Mouse (Mus musculus): ENCODE measurements at regions not wholly inside any gene's neighbourhood (a gene's known extent, or its start where the extent isn't known, plus 50 kb on each side); places are given as distances from the start of the nearest gene placed in this dataset.

GRCm38 (mm10) chr10:17273855-17274254, 449.2 kb upstream of the Cited2 start:
- no peak for DNase-seq

- no peak for DNase-seq
Observed at GRCm38 (mm10) chr10:17275214-17275613, 447.8 kb upstream of the Cited2 start.

GRCm38 (mm10) chr10:17277911-17278310, 445.1 kb upstream of the Cited2 start:
- DNase-seq, result no peak

GRCm38 (mm10) chr10:17284858-17285257, 438.2 kb upstream of the Cited2 start:
- no peak for DNase-seq

- DNase-seq, result no peak
Observed at GRCm38 (mm10) chr10:17287141-17287540, 435.9 kb upstream of the Cited2 start.

GRCm38 (mm10) chr10:17288231-17288630, 434.8 kb upstream of the Cited2 start:
- no peak for DNase-seq

DNA sequence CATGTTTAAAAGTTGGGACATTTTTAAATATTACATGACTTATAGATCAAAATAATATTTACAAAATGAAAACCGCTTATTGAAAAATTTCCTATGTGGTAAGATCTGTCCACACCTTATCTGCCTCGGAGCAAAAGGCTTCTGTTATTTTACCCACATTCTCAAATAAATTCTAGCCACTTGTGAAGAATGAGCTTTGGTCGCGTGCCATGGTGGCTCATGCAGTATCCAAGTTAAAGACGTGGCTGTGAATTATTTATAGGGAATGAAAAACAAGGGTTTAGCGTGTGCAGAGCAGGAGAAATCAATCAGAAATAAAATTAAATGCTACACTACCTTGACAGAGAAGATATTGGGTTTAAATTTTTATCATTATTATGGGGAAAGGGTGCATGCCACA, 430.7 kb upstream of the Cited2 start:
- no peak for DNase-seq

- DNase-seq, result no peak
Observed at GRCm38 (mm10) chr10:17294440-17294839, 428.6 kb upstream of the Cited2 start.

- no peak for DNase-seq
Observed at GRCm38 (mm10) chr10:17295157-17295556, 427.9 kb upstream of the Cited2 start.

- no peak for DNase-seq
Observed at GRCm38 (mm10) chr10:17299600-17299999, 423.4 kb upstream of the Cited2 start.

DNA sequence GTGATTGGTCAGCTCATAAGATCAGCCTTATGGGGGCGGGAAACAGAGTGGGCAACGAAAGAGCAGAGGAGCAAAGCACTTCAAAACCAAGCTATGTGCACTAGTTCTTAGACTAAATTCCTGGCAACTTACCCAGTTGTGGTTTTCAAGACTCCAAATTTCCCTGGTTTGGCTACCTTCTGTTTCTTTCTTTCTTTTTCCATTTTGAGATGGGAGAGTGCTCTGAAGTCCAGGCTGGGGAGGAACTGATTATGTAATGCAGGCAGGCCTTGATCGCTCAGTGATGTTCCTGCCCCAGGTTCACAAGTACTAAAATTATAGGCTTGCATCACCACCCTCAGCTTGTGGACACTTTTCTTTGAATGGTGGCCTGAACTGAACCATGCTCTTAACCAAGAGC, 396.3 kb upstream of the Cited2 start:
- no peak for DNase-seq

DNA sequence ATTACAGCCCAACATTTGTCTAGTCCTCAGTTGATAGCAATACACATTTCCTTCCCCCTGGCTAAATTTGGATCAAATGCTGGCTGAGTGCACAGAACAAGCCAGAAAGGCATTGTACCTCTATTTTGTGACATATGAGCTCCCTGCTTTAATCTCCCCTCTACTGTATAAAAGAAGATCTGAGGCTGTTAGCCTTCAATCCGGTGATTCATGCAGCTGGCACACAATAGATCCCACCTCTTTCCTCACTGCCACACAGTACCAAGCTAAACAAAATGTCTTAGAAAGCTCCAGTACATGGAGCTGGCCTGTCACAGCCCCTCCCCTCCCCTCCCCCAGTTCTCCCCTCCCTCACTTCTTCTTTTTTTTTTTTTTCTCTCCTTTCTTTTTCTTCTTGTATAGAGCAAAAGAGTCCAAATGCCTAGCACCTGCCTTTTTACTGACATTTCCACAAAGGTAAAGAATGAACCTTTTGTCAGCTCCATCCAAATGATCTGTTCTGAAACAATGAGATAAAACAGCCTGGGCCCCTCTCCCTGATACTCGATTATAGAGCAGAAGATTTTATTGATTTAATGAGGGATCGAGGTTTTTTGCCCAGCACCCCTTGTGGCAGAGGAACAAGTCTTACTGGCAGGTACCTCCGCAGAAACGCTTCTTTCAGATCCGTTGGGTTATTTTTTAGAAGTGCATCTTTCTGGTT, 392.0 kb upstream of the Cited2 start:
- no peak for DNase-seq

DNA sequence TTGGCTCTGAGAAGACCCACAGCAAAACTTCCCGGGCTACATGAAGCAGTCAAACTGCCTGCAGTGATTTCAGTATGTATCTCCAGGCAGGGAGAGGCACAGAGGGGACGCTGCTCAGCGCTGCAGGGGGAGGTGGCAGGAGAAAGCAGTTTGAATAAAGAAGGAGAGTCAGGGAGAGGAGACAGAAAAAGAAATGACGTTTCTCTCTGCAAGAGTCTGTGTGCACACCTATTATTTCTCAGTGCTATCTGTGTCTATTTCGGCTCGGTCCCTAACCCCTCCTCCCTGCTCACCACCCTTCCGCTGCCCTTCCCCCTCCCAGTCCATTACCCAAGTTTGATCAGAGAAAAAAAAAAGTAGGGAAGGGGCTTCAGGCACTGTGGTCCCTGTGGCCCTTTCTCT, 391.4 kb upstream of the Cited2 start:
- DNase-seq, result no peak

GRCm38 (mm10) chr10:17332025-17332767, 390.8 kb upstream of the Cited2 start:
- no peak for DNase-seq

GRCm38 (mm10) chr10:17332986-17333385, 390.0 kb upstream of the Cited2 start:
- no peak for DNase-seq

- no peak for DNase-seq
Observed at GRCm38 (mm10) chr10:17333676-17334075, 389.3 kb upstream of the Cited2 start.

- DNase-seq, result no peak
Observed at GRCm38 (mm10) chr10:17337217-17337616, 385.8 kb upstream of the Cited2 start.

GRCm38 (mm10) chr10:17343829-17344228, 379.2 kb upstream of the Cited2 start:
- no peak for DNase-seq

DNA sequence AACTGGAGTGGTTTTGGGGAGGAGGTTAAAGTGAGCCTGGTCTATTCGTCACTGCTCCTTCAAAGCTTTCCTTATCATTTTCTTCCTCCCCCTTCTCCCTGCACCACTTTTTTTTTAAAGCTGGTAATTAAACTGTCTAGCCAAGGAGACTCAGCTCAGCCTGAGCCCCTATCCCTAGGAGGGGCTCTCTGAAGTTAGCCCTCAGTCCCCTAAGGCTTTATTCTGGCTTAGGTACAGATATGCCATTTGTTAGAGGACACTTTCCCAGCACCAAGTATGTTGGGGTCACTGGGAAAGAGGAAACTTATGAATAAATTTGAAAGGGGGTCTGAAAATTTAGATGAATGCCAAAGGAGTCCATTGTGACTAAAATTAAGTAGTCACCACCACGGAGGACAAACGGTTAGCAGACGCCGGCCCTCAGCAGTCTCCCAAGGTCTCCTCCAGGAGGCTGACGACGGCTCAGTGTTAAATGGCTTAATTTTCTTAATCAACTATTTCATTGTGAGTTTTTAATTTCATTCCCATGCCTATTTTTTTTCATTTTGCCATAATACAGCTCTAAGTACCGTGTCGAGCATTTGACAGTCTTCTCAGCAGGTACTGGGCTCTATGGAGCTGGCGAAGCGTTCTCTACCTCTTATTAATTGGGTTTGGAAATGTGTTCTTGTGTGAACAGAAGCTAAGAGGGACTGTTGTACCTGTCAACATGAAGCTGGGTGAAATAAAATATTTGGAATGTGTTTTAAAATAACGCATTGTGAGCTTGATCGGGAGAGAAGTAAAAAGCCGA, 370.6 kb upstream of the Cited2 start:
- no peak for DNase-seq

- DNase-seq, result no peak
Observed at GRCm38 (mm10) chr10:17355476-17355875, 367.5 kb upstream of the Cited2 start.

DNA sequence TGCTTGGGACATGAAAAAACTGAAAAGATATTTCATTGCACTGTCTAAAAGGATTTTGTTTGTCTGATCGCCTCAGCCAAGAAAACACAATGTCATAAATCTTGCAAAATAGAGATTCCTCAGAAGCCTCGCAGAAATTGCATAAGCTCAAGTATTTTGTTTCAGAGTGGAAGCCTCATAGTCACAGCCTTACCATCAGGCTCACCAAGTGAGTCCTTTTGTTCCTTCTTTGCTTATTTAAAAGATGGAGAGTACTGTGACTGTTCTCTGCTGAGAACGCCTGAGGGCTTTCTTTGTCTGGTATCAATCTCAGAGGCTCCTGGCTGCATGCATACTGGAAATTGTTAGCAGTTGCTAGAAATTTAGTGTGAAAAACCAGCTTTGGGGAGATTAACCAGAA, 367.0 kb upstream of the Cited2 start:
- no peak for DNase-seq

- no peak for DNase-seq
Observed at GRCm38 (mm10) chr10:17362643-17363042, 360.4 kb upstream of the Cited2 start.

All from gastrocnemius, postnatal 10 days (tissue).